Mouse (Mus musculus) hindbrain, embryonic 11.5 days (tissue): Measurements from ENCODE around the gene Zfp771. TPM values are rescaled to one million over a fixed set of nuclear protein-coding genes. Genes with fewer than 3 reads are reported as not detected.

Experiments
- polyA plus RNA-seq: library from polyadenylated mRNA; unstranded; fragments of >200 nt; fragmentation: Nextera tagmentation; extraction: Ambion mirVana; gene quantifications from 2 replicates; pipeline ENCODE4 v1.2.1, GENCODE M21; 2014

Zfp771 gene
- polyA plus RNA-seq, 1 experiment from 2014 or later, result 53.2 TPM

Other genes starting within 250 kb of the Zfp771 start
- gene Mvp, start 229.7 kb upstream of the Zfp771 start, polyA plus RNA-seq, result 3.4 and 3.5 TPM in 2 replicates
- not detected in 2 replicates for gene Pagr1b, start 227.8 kb upstream of the Zfp771 start, polyA plus RNA-seq
- 76.1 and 78.5 TPM in 2 replicates for gene Pagr1a, start 226.9 kb upstream of the Zfp771 start, polyA plus RNA-seq
- gene Gm42742, start 223.2 kb upstream of the Zfp771 start, polyA plus RNA-seq, result 50.4 and 53.7 TPM in 2 replicates
- gene Prrt2, start 223.1 kb upstream of the Zfp771 start, polyA plus RNA-seq, result 7.2 and 7.7 TPM in 2 replicates
- 69.4 and 71.4 TPM in 2 replicates for gene Maz, start 217.2 kb upstream of the Zfp771 start, polyA plus RNA-seq
- gene Kif22, start 201.8 kb upstream of the Zfp771 start, polyA plus RNA-seq, result 142 and 146 TPM in 2 replicates
- gene Zg16, start 156.9 kb upstream of the Zfp771 start, polyA plus RNA-seq, result not detected in 2 replicates
- 1.0 and 1.3 TPM in 2 replicates for gene AI467606, start 152.9 kb upstream of the Zfp771 start, polyA plus RNA-seq
- 1.7 and 2.0 TPM in 2 replicates for gene Qprt, start 122.0 kb upstream of the Zfp771 start, polyA plus RNA-seq
- gene Spn, start 106.5 kb upstream of the Zfp771 start, polyA plus RNA-seq, result 0.07 and 0.08 TPM in 2 replicates
- gene Cd2bp2, start 48.2 kb upstream of the Zfp771 start, polyA plus RNA-seq, result 64.7 and 76.2 TPM in 2 replicates
- gene Tbc1d10b, start 35.8 kb upstream of the Zfp771 start, polyA plus RNA-seq, result 18.7 and 19.1 TPM in 2 replicates
- gene Mylpf, start 35.4 kb upstream of the Zfp771 start, polyA plus RNA-seq, result 24.1 and 26.5 TPM in 2 replicates
- gene Zfp553, start 11.2 kb upstream of the Zfp771 start, polyA plus RNA-seq, result 26.5 and 29.7 TPM in 2 replicates
- gene Sept1, start 11.1 kb upstream of the Zfp771 start, polyA plus RNA-seq, result 23.7 and 30.0 TPM in 2 replicates
- 193 and 214 TPM in 2 replicates for gene Dctpp1, start 16.4 kb downstream of the Zfp771 start, polyA plus RNA-seq
- 80.8 and 86.6 TPM in 2 replicates for gene Sephs2, start 29.8 kb downstream of the Zfp771 start, polyA plus RNA-seq
- 0.54 and 0.56 TPM in 2 replicates for gene Itgal, start 52.0 kb downstream of the Zfp771 start, polyA plus RNA-seq
- gene Zfp768, start 101.3 kb downstream of the Zfp771 start, polyA plus RNA-seq, result 5.1 and 5.7 TPM in 2 replicates
- 6.7 and 9.6 TPM in 2 replicates for gene Zfp747, start 131.8 kb downstream of the Zfp771 start, polyA plus RNA-seq
- gene 9130019O22Rik, start 142.9 kb downstream of the Zfp771 start, polyA plus RNA-seq, result 5.4 and 6.2 TPM in 2 replicates
- gene E430018J23Rik, start 149.4 kb downstream of the Zfp771 start, polyA plus RNA-seq, result 6.1 and 6.3 TPM in 2 replicates
- gene Zfp764, start 162.5 kb downstream of the Zfp771 start, polyA plus RNA-seq, result 6.9 and 8.1 TPM in 2 replicates
- gene Zfp688, start 177.8 kb downstream of the Zfp771 start, polyA plus RNA-seq, result 29.8 and 33.6 TPM in 2 replicates
- 12.8 and 13.5 TPM in 2 replicates for gene Zfp689, start 204.9 kb downstream of the Zfp771 start, polyA plus RNA-seq
- 61.4 and 72.1 TPM in 2 replicates for gene Prr14, start 215.3 kb downstream of the Zfp771 start, polyA plus RNA-seq
- 10.5 and 15.1 TPM in 2 replicates for gene Fbrs, start 234.9 kb downstream of the Zfp771 start, polyA plus RNA-seq